Mouse (Mus musculus): ENCODE results near the gene Shb. TPM values are rescaled to one million over a fixed set of nuclear protein-coding genes. Genes with fewer than 3 reads are reported as not detected.
A peak's percentile ranks its signal among the peaks of the same experiment; 100 is the strongest.

The Shb gene
- total RNA-seq, 2 experiments from 2014 or later = 32.5 to 45.3 TPM

GRCm38 (mm10) chr4:45528355-45529198 is 3.7 kb downstream of the Shb start:
- peak in 1 of 2 experiments; percentile 47 for DNase-seq

- peak in 1 of 2 experiments; percentile 20 for DNase-seq
Observed at GRCm38 (mm10) chr4:45527562-45528354, 4.5 kb downstream of the Shb start.

- peak in 1 of 2 experiments; percentile 21 for DNase-seq
Observed at GRCm38 (mm10) chr4:45526846-45527561, 5.3 kb downstream of the Shb start.

- no peak for DNase-seq
Observed at GRCm38 (mm10) chr4:45526175-45526574, 6.1 kb downstream of the Shb start.

- DNase-seq = no peak
Observed at GRCm38 (mm10) chr4:45525541-45525940, 6.7 kb downstream of the Shb start.

- no peak for DNase-seq
Observed at GRCm38 (mm10) chr4:45524602-45525001, 7.7 kb downstream of the Shb start.

GRCm38 (mm10) chr4:45523360-45523759 is 8.9 kb downstream of the Shb start:
- DNase-seq = no peak

GRCm38 (mm10) chr4:45522956-45523355 is 9.3 kb downstream of the Shb start:
- peak in 1 of 2 experiments; percentile 47 for DNase-seq

GRCm38 (mm10) chr4:45522583-45522900 is 9.7 kb downstream of the Shb start:
- no peak for DNase-seq

GRCm38 (mm10) chr4:45521705-45522582 is 10.3 kb downstream of the Shb start:
- DNase-seq = no peak

- peak in 1 of 2 experiments; percentile 54 for DNase-seq
Observed at GRCm38 (mm10) chr4:45520375-45520774, 11.9 kb downstream of the Shb start.

GRCm38 (mm10) chr4:45517399-45517798 is 14.9 kb downstream of the Shb start:
- DNase-seq = peak in 1 of 2 experiments; percentile 55

- DNase-seq = peak in 1 of 2 experiments; percentile 55
Observed at GRCm38 (mm10) chr4:45515894-45516293, 16.4 kb downstream of the Shb start.

GRCm38 (mm10) chr4:45514406-45514805 is 17.9 kb downstream of the Shb start:
- DNase-seq = no peak

- peak; percentile 75 to 80 for DNase-seq
Observed at GRCm38 (mm10) chr4:45513791-45514293, 18.4 kb downstream of the Shb start.

GRCm38 (mm10) chr4:45513340-45513739 is 18.9 kb downstream of the Shb start:
- no peak for DNase-seq

- peak in 1 of 2 experiments; percentile 76 for DNase-seq
Observed at GRCm38 (mm10) chr4:45510163-45510562, 22.1 kb downstream of the Shb start.

- no peak for DNase-seq
Observed at GRCm38 (mm10) chr4:45509416-45509815, 22.9 kb downstream of the Shb start.

- DNase-seq = peak in 1 of 2 experiments; percentile 47
Observed at GRCm38 (mm10) chr4:45508469-45508868, 23.8 kb downstream of the Shb start.

- DNase-seq = no peak
Observed at GRCm38 (mm10) chr4:45507476-45507875, 24.8 kb downstream of the Shb start.

GRCm38 (mm10) chr4:45507039-45507438 is 25.2 kb downstream of the Shb start:
- DNase-seq = no peak

All from heart, adult 18-20 months (tissue).